Comparison of ENCODE assay signal across 8 mouse cellular contexts in genomic region chr1:159583877-159584276, GRCm38 (mm10).
"Had no signal": no experiment of that assay in that cellular context is flagged by ENCODE, and none has a peak within 500 bp of the region (broad histone marks: within the 10 kb centered on the region; RNA-seq: fewer than 3 reads in every experiment).

No protein-coding gene starts in this region.

- DNase-seq: gastrocnemius, postnatal 25 days; heart, adult 2 months; heart, postnatal 4 days; kidney, adult 18-20 months; kidney, adult 8-10 months; kidney, postnatal 14 days; kidney, postnatal 36 days; liver had no signal
